Mouse (Mus musculus): ENCODE measurements at regions not wholly inside any gene's neighbourhood (a gene's known extent, or its start where the extent isn't known, plus 50 kb on each side); places are given as distances from the start of the nearest gene placed in this dataset.

GRCm38 (mm10) chr9:13905086-13905669 lies 77.7 kb downstream of the Fam76b start:
- 77% methylated on average over 14 of the region's 14 CpGs for WGBS
- Histone ChIP-seq H3K27ac (ENCODE audit: low read length) (no peak overlapping the region), H3K9ac (replicated peaks; ENCODE audit: low read depth, low read length) (no peak overlapping the region)

GRCm38 (mm10) chr9:13906736-13907135 lies 79.2 kb downstream of the Fam76b start:
- Histone ChIP-seq H3K36me3 (ENCODE audit: control insufficient read depth, insufficient read depth, low read length) (no peaks in the 10 kb centered on the region), H3K9me3 (ENCODE audit: control insufficient read depth, low read depth, low read length) (no peaks in the 10 kb centered on the region), H3K27ac (ENCODE audit: low read length) (no peak overlapping the region), H3K4me3 (ENCODE audit: low read depth, low read length) (no peak overlapping the region), H3K9ac (replicated peaks; ENCODE audit: low read depth, low read length) (no peak overlapping the region), H3K27me3 (ENCODE audit: control insufficient read depth, insufficient read depth, low read length) (no peaks in the 10 kb centered on the region), H3K4me1 (ENCODE audit: control insufficient read depth, insufficient read depth, low read length) (no peaks in the 10 kb centered on the region), H3K4me2 (replicated peaks; ENCODE audit: low read depth, low read length) (no peak overlapping the region)
- 88% methylated on average over 6 of the region's 6 CpGs for WGBS
- no peak for ATAC-seq (ENCODE audit: insufficient number of reproducible peaks, insufficient read depth, low FRiP score, low read depth)

More at GRCm38 (mm10) chr9:13905086-13905669, 77.7 kb downstream of the Fam76b start:
- Histone ChIP-seq H3K27me3 (ENCODE audit: control insufficient read depth, insufficient read depth, low read length) (no peaks in the 10 kb centered on the region), H3K36me3 (ENCODE audit: control insufficient read depth, insufficient read depth, low read length) (no peaks in the 10 kb centered on the region), H3K4me3 (ENCODE audit: low read depth, low read length) (no peak overlapping the region), H3K4me2 (replicated peaks; ENCODE audit: low read depth, low read length) (no peak overlapping the region), H3K4me1 (ENCODE audit: control insufficient read depth, insufficient read depth, low read length) (no peaks in the 10 kb centered on the region), H3K9me3 (ENCODE audit: control insufficient read depth, low read depth, low read length) (no peaks in the 10 kb centered on the region)
- ATAC-seq (ENCODE audit: insufficient number of reproducible peaks, insufficient read depth, low FRiP score, low read depth), result no peak

- Histone ChIP-seq H3K9me3 (ENCODE audit: control insufficient read depth, low read depth, low read length) (no peaks in the 10 kb centered on the region), H3K4me1 (ENCODE audit: control insufficient read depth, insufficient read depth, low read length) (no peaks in the 10 kb centered on the region), H3K4me3 (ENCODE audit: low read depth, low read length) (no peak overlapping the region), H3K27ac (ENCODE audit: low read length) (no peak overlapping the region), H3K27me3 (ENCODE audit: control insufficient read depth, insufficient read depth, low read length) (no peaks in the 10 kb centered on the region), H3K9ac (replicated peaks; ENCODE audit: low read depth, low read length) (no peak overlapping the region), H3K36me3 (ENCODE audit: control insufficient read depth, insufficient read depth, low read length) (no peaks in the 10 kb centered on the region), H3K4me2 (replicated peaks; ENCODE audit: low read depth, low read length) (no peak overlapping the region)
- 79% methylated on average over 3 of the region's 3 CpGs for WGBS
- ATAC-seq (ENCODE audit: insufficient number of reproducible peaks, insufficient read depth, low FRiP score, low read depth), result no peak
These were observed 82.1 kb downstream of the Fam76b start for GRCm38 (mm10) chr9:13909604-13910003.

DNA sequence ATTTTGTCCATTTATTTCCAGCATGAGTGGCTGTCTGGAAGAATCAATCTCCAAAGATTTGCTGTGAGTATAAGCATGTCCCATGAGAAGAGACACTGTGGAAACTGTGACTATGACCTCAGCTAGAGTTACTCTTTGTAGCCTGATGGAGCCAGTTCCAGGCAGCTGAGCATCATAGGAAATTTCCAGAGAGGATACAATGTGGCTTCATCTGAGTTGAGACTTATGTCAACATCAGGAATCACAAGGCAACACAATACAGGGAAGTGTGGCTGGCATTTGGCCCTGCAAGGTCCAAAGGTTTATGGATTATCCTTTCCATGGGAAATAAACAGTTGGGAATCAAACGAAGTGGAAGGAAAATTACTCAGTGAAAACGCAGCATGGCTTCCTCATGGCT lies 82.6 kb downstream of the Fam76b start:
- ATAC-seq (ENCODE audit: insufficient number of reproducible peaks, insufficient read depth, low FRiP score, low read depth), result no peak
- Histone ChIP-seq H3K36me3 (ENCODE audit: control insufficient read depth, insufficient read depth, low read length) (no peaks in the 10 kb centered on the region), H3K9me3 (ENCODE audit: control insufficient read depth, low read depth, low read length) (no peaks in the 10 kb centered on the region), H3K4me2 (replicated peaks; ENCODE audit: low read depth, low read length) (no peak overlapping the region), H3K9ac (replicated peaks; ENCODE audit: low read depth, low read length) (no peak overlapping the region), H3K27me3 (ENCODE audit: control insufficient read depth, insufficient read depth, low read length) (no peaks in the 10 kb centered on the region), H3K4me1 (ENCODE audit: control insufficient read depth, insufficient read depth, low read length) (no peaks in the 10 kb centered on the region), H3K27ac (ENCODE audit: low read length) (no peak overlapping the region), H3K4me3 (ENCODE audit: low read depth, low read length) (no peak overlapping the region)
- WGBS, result 82% methylated on average over 2 of the region's 2 CpGs

DNA sequence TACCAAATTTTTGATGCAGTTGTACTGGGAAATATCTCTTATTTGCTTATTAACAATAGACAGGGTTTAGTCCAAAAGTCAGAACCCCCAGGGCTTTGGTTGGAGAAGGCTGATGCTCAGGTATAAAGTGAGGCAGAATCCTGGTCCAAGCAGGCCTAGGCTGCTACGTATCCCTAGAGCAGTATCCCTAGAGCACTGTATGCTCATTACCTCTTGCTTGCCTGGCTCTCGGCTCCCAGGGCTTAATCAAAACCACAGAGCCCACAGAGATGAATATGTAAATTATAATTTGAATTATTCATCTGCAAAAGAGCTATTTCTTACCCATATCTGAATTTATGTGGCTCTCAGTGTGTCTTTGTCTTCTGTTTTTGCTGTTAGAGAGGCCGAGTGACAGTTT lies 85.9 kb downstream of the Fam76b start:
- Histone ChIP-seq H3K9ac (replicated peaks; ENCODE audit: low read depth, low read length) (no peak overlapping the region), H3K27me3 (ENCODE audit: control insufficient read depth, insufficient read depth, low read length) (no peaks in the 10 kb centered on the region), H3K4me3 (ENCODE audit: low read depth, low read length) (no peak overlapping the region), H3K4me1 (ENCODE audit: control insufficient read depth, insufficient read depth, low read length) (no peaks in the 10 kb centered on the region), H3K36me3 (ENCODE audit: control insufficient read depth, insufficient read depth, low read length) (no peaks in the 10 kb centered on the region), H3K9me3 (ENCODE audit: control insufficient read depth, low read depth, low read length) (no peaks in the 10 kb centered on the region), H3K4me2 (replicated peaks; ENCODE audit: low read depth, low read length) (no peak overlapping the region), H3K27ac (ENCODE audit: low read length) (no peak overlapping the region)
- ATAC-seq (ENCODE audit: insufficient number of reproducible peaks, insufficient read depth, low FRiP score, low read depth), result no peak
- WGBS, result 81% methylated on average over 3 of the region's 3 CpGs

GRCm38 (mm10) chr9:13914131-13914530 lies 86.6 kb downstream of the Fam76b start:
- H3K9ac ChIP-seq (replicated peaks; ENCODE audit: low read depth, low read length), result no peak overlapping the region
- no peaks in the 10 kb centered on the region for H3K4me1 ChIP-seq (ENCODE audit: control insufficient read depth, insufficient read depth, low read length)
- no peaks in the 10 kb centered on the region for H3K36me3 ChIP-seq (ENCODE audit: control insufficient read depth, insufficient read depth, low read length)
- H3K4me2 ChIP-seq (replicated peaks; ENCODE audit: low read depth, low read length), result no peak overlapping the region
- no peaks in the 10 kb centered on the region for H3K9me3 ChIP-seq (ENCODE audit: control insufficient read depth, low read depth, low read length)
- no peak overlapping the region for H3K27ac ChIP-seq (ENCODE audit: low read length)
- no peak overlapping the region for H3K4me3 ChIP-seq (ENCODE audit: low read depth, low read length)
- WGBS, result 84% methylated on average over 9 of the region's 9 CpGs
- no peak for ATAC-seq (ENCODE audit: insufficient number of reproducible peaks, insufficient read depth, low FRiP score, low read depth)
- H3K27me3 ChIP-seq (ENCODE audit: control insufficient read depth, insufficient read depth, low read length), result no peaks in the 10 kb centered on the region

GRCm38 (mm10) chr9:13914847-13915246 lies 87.3 kb downstream of the Fam76b start:
- no peak overlapping the region for H3K4me2 ChIP-seq (replicated peaks; ENCODE audit: low read depth, low read length)
- no peak for ATAC-seq (ENCODE audit: insufficient number of reproducible peaks, insufficient read depth, low FRiP score, low read depth)
- 85% methylated on average over 3 of the region's 3 CpGs for WGBS

DNA sequence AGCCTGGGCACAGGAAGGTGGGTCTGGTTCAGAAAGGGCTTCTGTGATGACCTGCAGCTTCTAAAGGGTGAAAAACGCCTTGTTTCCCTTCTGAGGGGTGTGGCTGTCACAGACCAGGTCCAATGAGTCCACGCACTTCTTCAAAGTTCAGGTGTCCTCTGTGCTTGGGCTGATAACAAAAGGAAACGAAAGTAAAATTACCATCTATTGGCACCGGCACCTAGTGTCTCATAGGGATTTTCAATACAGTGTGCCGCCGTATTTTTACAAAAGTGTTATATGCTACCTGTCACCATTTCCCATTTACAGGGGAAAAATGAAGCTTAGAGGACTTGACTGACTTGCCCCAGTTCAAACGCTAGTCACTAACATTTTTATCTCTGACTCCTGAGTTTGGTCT lies 89.3 kb downstream of the Fam76b start:
- Histone ChIP-seq H3K27me3 (ENCODE audit: control insufficient read depth, insufficient read depth, low read length) (no peaks in the 10 kb centered on the region), H3K4me1 (ENCODE audit: control insufficient read depth, insufficient read depth, low read length) (no peaks in the 10 kb centered on the region), H3K27ac (ENCODE audit: low read length) (no peak overlapping the region), H3K4me2 (replicated peaks; ENCODE audit: low read depth, low read length) (no peak overlapping the region), H3K9me3 (ENCODE audit: control insufficient read depth, low read depth, low read length) (no peaks in the 10 kb centered on the region), H3K9ac (replicated peaks; ENCODE audit: low read depth, low read length) (no peak overlapping the region), H3K4me3 (ENCODE audit: low read depth, low read length) (no peak overlapping the region), H3K36me3 (ENCODE audit: control insufficient read depth, insufficient read depth, low read length) (no peaks in the 10 kb centered on the region)
- WGBS, result 87% methylated on average over 7 of the region's 7 CpGs
- no peak for ATAC-seq (ENCODE audit: insufficient number of reproducible peaks, insufficient read depth, low FRiP score, low read depth)

More at GRCm38 (mm10) chr9:13914847-13915246, 87.3 kb downstream of the Fam76b start:
- Histone ChIP-seq H3K9me3 (ENCODE audit: control insufficient read depth, low read depth, low read length) (no peaks in the 10 kb centered on the region), H3K4me3 (ENCODE audit: low read depth, low read length) (no peak overlapping the region), H3K9ac (replicated peaks; ENCODE audit: low read depth, low read length) (no peak overlapping the region), H3K4me1 (ENCODE audit: control insufficient read depth, insufficient read depth, low read length) (no peaks in the 10 kb centered on the region), H3K36me3 (ENCODE audit: control insufficient read depth, insufficient read depth, low read length) (no peaks in the 10 kb centered on the region), H3K27ac (ENCODE audit: low read length) (no peak overlapping the region), H3K27me3 (ENCODE audit: control insufficient read depth, insufficient read depth, low read length) (no peaks in the 10 kb centered on the region)

- Histone ChIP-seq H3K4me3 (ENCODE audit: low read depth, low read length) (no peak overlapping the region), H3K36me3 (ENCODE audit: control insufficient read depth, insufficient read depth, low read length) (no peaks in the 10 kb centered on the region), H3K4me2 (replicated peaks; ENCODE audit: low read depth, low read length) (no peak overlapping the region), H3K9me3 (ENCODE audit: control insufficient read depth, low read depth, low read length) (no peaks in the 10 kb centered on the region), H3K27me3 (ENCODE audit: control insufficient read depth, insufficient read depth, low read length) (no peaks in the 10 kb centered on the region), H3K27ac (ENCODE audit: low read length) (no peak overlapping the region), H3K9ac (replicated peaks; ENCODE audit: low read depth, low read length) (no peak overlapping the region), H3K4me1 (ENCODE audit: control insufficient read depth, insufficient read depth, low read length) (no peaks in the 10 kb centered on the region)
- WGBS, result 49% methylated on average over 7 of the region's 7 CpGs
- ATAC-seq (ENCODE audit: insufficient number of reproducible peaks, insufficient read depth, low FRiP score, low read depth), result no peak
These were observed 91.2 kb downstream of the Fam76b start for GRCm38 (mm10) chr9:13918606-13919202.
